Mouse (Mus musculus): ENCODE measurements around the gene Adcy1.

DNA sequence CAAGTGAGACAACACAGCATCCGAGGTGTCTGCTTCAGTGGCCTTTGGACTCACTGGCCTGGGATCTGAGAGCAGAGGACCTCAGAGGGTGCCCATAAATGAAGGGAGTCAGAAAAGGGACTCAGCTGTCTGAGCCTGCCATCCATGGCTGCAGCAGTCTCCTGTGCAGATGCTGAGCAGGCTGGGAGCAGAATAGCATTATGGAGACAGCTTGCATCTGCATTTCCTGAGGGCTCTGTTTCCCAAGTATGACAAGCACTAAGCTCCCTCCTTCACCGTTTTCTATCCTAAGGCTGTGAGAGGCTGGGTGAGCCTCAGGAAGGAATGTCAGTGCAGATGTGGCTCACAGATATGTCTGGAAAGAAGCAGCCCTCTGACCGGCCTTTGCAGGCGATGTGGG, 49.8 kb downstream of the Adcy1 start:
- TF ChIP-seq CTCF (conservative IDR thresholded peaks at IDR 0.05; ENCODE audit: low read length): no peak
- no peak for TF ChIP-seq NANOG (IDR thresholded peaks at IDR 0.05; ENCODE audit: borderline replicate concordance, low read length)
- no peak for TF ChIP-seq POU5F1 (IDR thresholded peaks at IDR 0.05; ENCODE audit: borderline replicate concordance, low read length)

Data from E14TG2a.4 (cell line).